Mouse (Mus musculus) spleen, adult 2 months (tissue): ENCODE results near the gene Dnaic1. TPM values are rescaled to one million over a fixed set of nuclear protein-coding genes. Genes with fewer than 3 reads are reported as not detected.

ENCODE experiments used
- DNase-seq, 2 experiments: peaks; one replicate each; pipeline versions ENCODE4 v3.0.0 to v3.0.0-alpha.2; 2012 to 2021; ENCODE audit warnings: low spot score in 2 of 2, low read depth in 1 of 2
- H3K27ac ChIP-seq: fragments of 200-500 bp; 2 replicates; pipeline ENCODE4 v1.5.1; 2012; ENCODE audit warnings: low read length, inconsistent platforms; ENCODE audit not compliant: insufficient read depth
- H3K27me3 ChIP-seq: fragments of 200-500 bp; 2 replicates; pipeline ENCODE4 v1.6.1; 2012; ENCODE audit warnings: mild to moderate bottlenecking, moderate library complexity, low read length, inconsistent platforms; ENCODE audit not compliant: control insufficient read depth, insufficient read depth
- H3K36me3 ChIP-seq: fragments of 200-500 bp; 2 replicates; pipeline ENCODE4 v1.6.1; 2012; ENCODE audit warnings: mild to moderate bottlenecking, low read length, inconsistent platforms; ENCODE audit not compliant: control insufficient read depth, insufficient read depth
- H3K4me1 ChIP-seq: fragments of 200-500 bp; 2 replicates; pipeline ENCODE4 v1.6.1; 2011; ENCODE audit warnings: inconsistent platforms; ENCODE audit not compliant: control insufficient read depth, insufficient read depth, insufficient read length
- H3K4me3 ChIP-seq: fragments of 200-500 bp; 2 replicates; pipeline ENCODE4 v1.5.1; 2011; ENCODE audit warnings: mild to moderate bottlenecking, inconsistent platforms; ENCODE audit not compliant: insufficient read depth, insufficient read length; ENCODE audit errors: extremely low read depth
- CTCF ChIP-seq: fragments of 200-500 bp; IDR thresholded peaks from 2 replicates; pipeline ENCODE4 v1.5.1; 2011; ENCODE audit warnings: mild to moderate bottlenecking, inconsistent platforms; ENCODE audit not compliant: insufficient read depth, insufficient read length, insufficient replicate concordance; ENCODE audit errors: extremely low read depth
- POLR2A ChIP-seq: fragments of 200-500 bp; IDR thresholded peaks from 2 replicates; pipeline ENCODE4 v1.6.1; 2011; ENCODE audit warnings: low read depth, low read length, inconsistent platforms
- WGBS: fragments of 180-500 bp; shearing (Covaris S2); methylation state at CpG from one replicate; pipeline ENCODE4 v1.1.7; 2018; 5-methylcytosine and 5-hydroxymethylcytosine counted together
- polyA plus RNA-seq: library from polyadenylated mRNA; depleted of rRNA; stranded (reverse); fragments of >200 nt; gene quantifications from 2 replicates; pipeline ENCODE4 v1.2.3, GENCODE M21; 2012

Gene Dnaic1
- polyA plus RNA-seq, 1 experiment = 0.95 TPM

GRCm38 (mm10) chr4:41527076-41527475, 42.5 kb upstream of the Dnaic1 start:
- 83% methylated on average over 13 of the region's 13 CpGs for WGBS
- TF ChIP-seq CTCF = no peak
- no peak for TF ChIP-seq POLR2A
- no peak for DNase-seq
- no peaks in the 10 kb centered on the region for H3K4me1 ChIP-seq
- H3K36me3 ChIP-seq = no peaks in the 10 kb centered on the region
- no peaks in the 10 kb centered on the region for H3K27me3 ChIP-seq
- no peak overlapping the region for H3K27ac ChIP-seq
- H3K4me3 ChIP-seq = no peak overlapping the region

- WGBS = 79% methylated on average over 8 of the region's 8 CpGs
- Histone ChIP-seq H3K4me3 (no peak overlapping the region), H3K36me3 (no peaks in the 10 kb centered on the region), H3K27ac (no peak overlapping the region), H3K27me3 (no peaks in the 10 kb centered on the region), H3K4me1 (no peaks in the 10 kb centered on the region)
- DNase-seq = no peak
- TF ChIP-seq CTCF (no peak), POLR2A (no peak)
Measured at GRCm38 (mm10) chr4:41527996-41528395, 41.6 kb upstream of the Dnaic1 start.

- no peak for DNase-seq
- no peaks in the 10 kb centered on the region for H3K4me1 ChIP-seq
- H3K27ac ChIP-seq = no peak overlapping the region
- WGBS = 34% methylated on average over 6 of the region's 6 CpGs
- H3K27me3 ChIP-seq = no peaks in the 10 kb centered on the region
- no peaks in the 10 kb centered on the region for H3K36me3 ChIP-seq
- H3K4me3 ChIP-seq = no peak overlapping the region
- TF ChIP-seq CTCF (no peak), POLR2A (no peak)
Measured at GRCm38 (mm10) chr4:41532420-41532819, 37.2 kb upstream of the Dnaic1 start.

GRCm38 (mm10) chr4:41534866-41535265, 34.7 kb upstream of the Dnaic1 start:
- no peak for DNase-seq
- Histone ChIP-seq H3K27ac (no peak overlapping the region), H3K4me3 (no peak overlapping the region), H3K36me3 (no peaks in the 10 kb centered on the region), H3K27me3 (no peaks in the 10 kb centered on the region), H3K4me1 (no peaks in the 10 kb centered on the region)
- TF ChIP-seq CTCF (no peak), POLR2A (no peak)
- 85% methylated on average over 5 of the region's 5 CpGs for WGBS

- WGBS = 84% methylated on average over 8 of the region's 8 CpGs
- Histone ChIP-seq H3K36me3 (no peaks in the 10 kb centered on the region), H3K27me3 (no peaks in the 10 kb centered on the region), H3K4me3 (no peak overlapping the region), H3K27ac (no peak overlapping the region), H3K4me1 (no peaks in the 10 kb centered on the region)
- TF ChIP-seq POLR2A = no peak
- no peak for TF ChIP-seq CTCF
- DNase-seq = no peak
Measured at GRCm38 (mm10) chr4:41542136-41542535, 27.4 kb upstream of the Dnaic1 start.

GRCm38 (mm10) chr4:41545985-41546384, 23.6 kb upstream of the Dnaic1 start:
- Histone ChIP-seq H3K27ac (no peak overlapping the region), H3K27me3 (no peaks in the 10 kb centered on the region), H3K4me3 (no peak overlapping the region), H3K36me3 (no peaks in the 10 kb centered on the region), H3K4me1 (no peaks in the 10 kb centered on the region)
- no peak for DNase-seq
- WGBS = 45% methylated on average over 8 of the region's 8 CpGs
- TF ChIP-seq CTCF (no peak), POLR2A (no peak)

GRCm38 (mm10) chr4:41547086-41547485, 22.5 kb upstream of the Dnaic1 start:
- DNase-seq = no peak
- Histone ChIP-seq H3K27me3 (no peaks in the 10 kb centered on the region), H3K4me3 (no peak overlapping the region), H3K4me1 (no peaks in the 10 kb centered on the region), H3K36me3 (no peaks in the 10 kb centered on the region), H3K27ac (no peak overlapping the region)
- WGBS = 83% methylated on average over 1 of the region's 1 CpGs
- no peak for TF ChIP-seq POLR2A
